Mouse (Mus musculus) limb, embryonic 11.5 days (tissue): ENCODE results near the gene Ntn1. TPM values are rescaled to one million over a fixed set of nuclear protein-coding genes. Genes with fewer than 3 reads are reported as not detected.
A peak's percentile ranks its signal among the peaks of the same experiment; 100 is the strongest.

ENCODE experiments used
- ATAC-seq: fragments of 200-750 bp; cut with Nextera tagmentation; 2 replicates; pipeline ENCODE4 v1.8.0; 2017; ENCODE audit warnings: low read depth; ENCODE audit not compliant: insufficient number of reproducible peaks, low FRiP score, low TSS enrichment
- DNase-seq: peaks from one replicate; pipeline ENCODE4 v3.0.0-alpha.2; 2015; ENCODE audit warnings: low spot score
- H3K27ac ChIP-seq: fragments of 300-500 bp; sonication (generic); replicated peaks from 2 replicates; pipeline ENCODE4 v1.5.1; 2014; ENCODE audit warnings: low read depth, mild to moderate bottlenecking, low read length
- H3K27me3 ChIP-seq: fragments of 300-500 bp; sonication (generic); 2 replicates; pipeline ENCODE4 v1.6.1; 2014; ENCODE audit warnings: mild to moderate bottlenecking, low read length, mixed read lengths; ENCODE audit not compliant: control insufficient read depth, insufficient read depth
- H3K36me3 ChIP-seq: fragments of 300-500 bp; sonication (generic); 2 replicates; pipeline ENCODE4 v1.6.1; 2014; ENCODE audit warnings: mild to moderate bottlenecking, low read length, moderate library complexity, mixed read lengths; ENCODE audit not compliant: control insufficient read depth, insufficient read depth
- H3K4me1 ChIP-seq: fragments of 300-500 bp; sonication (generic); 2 replicates; pipeline ENCODE4 v1.6.1; 2014; ENCODE audit warnings: low read length, mixed read lengths; ENCODE audit not compliant: control insufficient read depth, insufficient read depth
- H3K4me2 ChIP-seq: fragments of 300-500 bp; sonication (generic); 2 replicates; pipeline ENCODE4 v1.6.1; 2014; ENCODE audit warnings: low read depth, mild to moderate bottlenecking, moderate library complexity; ENCODE audit not compliant: severe bottlenecking
- H3K4me3 ChIP-seq: fragments of 300-500 bp; sonication (generic); 2 replicates; pipeline ENCODE4 v1.5.1; 2014; ENCODE audit warnings: low read depth, low read length
- H3K9ac ChIP-seq: fragments of 300-500 bp; sonication (generic); 2 replicates; pipeline ENCODE4 v1.6.1; 2014; ENCODE audit warnings: mild to moderate bottlenecking, low read length
- H3K9me3 ChIP-seq: fragments of 300-500 bp; sonication (generic); 2 replicates; pipeline ENCODE4 v1.6.1; 2016; ENCODE audit warnings: low read length; ENCODE audit not compliant: control insufficient read depth
- WGBS: fragments of 180-500 bp; shearing (Covaris S2); extraction: QIAGEN DNeasy Blood & Tissue Kit; methylation state at CpG from one replicate; pipeline ENCODE4 v1.1.7; 2014; 5-methylcytosine and 5-hydroxymethylcytosine counted together
- polyA plus RNA-seq: library from polyadenylated mRNA; unstranded; fragments of >200 nt; fragmentation: Nextera tagmentation; extraction: Ambion mirVana; gene quantifications from 2 replicates; pipeline ENCODE4 v1.2.1, GENCODE M21; 2014

Gene Ntn1
- polyA plus RNA-seq, 1 experiment from 2014 or later, result 3.3 TPM

DNA sequence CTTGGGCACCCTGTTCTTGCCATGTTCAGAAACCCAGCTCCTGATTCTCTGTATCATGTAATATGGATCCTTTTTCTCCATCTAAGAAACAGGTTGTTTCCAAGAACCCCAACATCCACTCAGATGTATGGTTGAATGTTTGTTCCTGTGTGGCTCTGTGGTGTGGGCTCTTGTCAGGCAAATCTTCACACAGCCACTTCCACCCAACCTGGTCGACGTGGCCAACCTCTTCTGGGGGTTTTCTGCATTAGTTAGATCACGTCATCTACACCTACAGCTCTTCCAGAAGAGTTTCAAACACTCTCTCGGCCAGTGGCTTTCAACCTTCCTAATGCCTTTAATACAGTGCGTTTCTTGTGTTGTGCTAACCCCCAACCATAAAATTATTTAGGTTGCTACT lies 35.8 kb upstream of the Ntn1 start:
- no peaks in the 10 kb centered on the region for H3K9me3 ChIP-seq
- no peaks in the 10 kb centered on the region for H3K27me3 ChIP-seq
- DNase-seq (no peak), ATAC-seq (no peak)
- WGBS, result 82% methylated on average over 5 of the region's 5 CpGs
- no peaks in the 10 kb centered on the region for H3K36me3 ChIP-seq
- H3K4me3 ChIP-seq, result no peak overlapping the region
- peaks cover 4% of the 10 kb centered on the region; the same call in 1 of the 2 replicates for H3K4me1 ChIP-seq
- no peak overlapping the region for H3K4me2 ChIP-seq
- H3K27ac ChIP-seq, result no peak overlapping the region
- no peak overlapping the region for H3K9ac ChIP-seq

GRCm38 (mm10) chr11:68435601-68436000 lies 35.0 kb upstream of the Ntn1 start:
- Histone ChIP-seq H3K4me1 (peaks cover 4% of the 10 kb centered on the region; the same call in 1 of the 2 replicates), H3K9ac (no peak overlapping the region), H3K27ac (no peak overlapping the region), H3K27me3 (no peaks in the 10 kb centered on the region), H3K4me2 (no peak overlapping the region), H3K9me3 (no peaks in the 10 kb centered on the region), H3K4me3 (no peak overlapping the region), H3K36me3 (no peaks in the 10 kb centered on the region)
- WGBS, result 89% methylated on average over 4 of the region's 4 CpGs
- ATAC-seq (no peak), DNase-seq (no peak)

- H3K27ac ChIP-seq, result no peak overlapping the region
- no peak for ATAC-seq
- no peak overlapping the region for H3K4me2 ChIP-seq
- no peak overlapping the region for H3K4me3 ChIP-seq
- DNase-seq, result no peak
- no peaks in the 10 kb centered on the region for H3K27me3 ChIP-seq
- no peaks in the 10 kb centered on the region for H3K9me3 ChIP-seq
- WGBS, result 96% methylated on average over 2 of the region's 2 CpGs
- H3K9ac ChIP-seq, result no peak overlapping the region
- H3K36me3 ChIP-seq, result no peaks in the 10 kb centered on the region
- H3K4me1 ChIP-seq, result peaks cover 4% of the 10 kb centered on the region; the same call in 1 of the 2 replicates
Measured at GRCm38 (mm10) chr11:68434697-68435096, 34.1 kb upstream of the Ntn1 start.

DNA sequence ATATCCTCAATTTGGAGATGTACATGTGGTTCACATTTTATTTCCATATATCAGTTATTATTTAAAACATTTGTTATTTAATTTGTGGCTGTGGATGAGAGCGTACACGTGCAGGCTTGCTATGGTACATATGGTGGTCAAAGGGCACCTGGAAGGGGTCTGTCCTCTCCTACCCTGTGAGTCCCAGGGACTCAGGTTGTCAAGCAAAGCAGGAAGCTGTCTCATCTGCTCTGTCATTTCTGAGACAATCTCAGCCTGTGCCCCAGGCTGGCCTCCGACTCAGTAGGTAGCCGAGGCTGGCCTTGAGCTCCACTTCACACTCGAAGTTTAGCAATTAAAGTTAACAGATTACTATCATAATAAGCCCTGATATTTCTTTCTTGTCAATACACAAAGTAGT lies 32.9 kb upstream of the Ntn1 start:
- H3K4me1 ChIP-seq, result peaks cover 4% of the 10 kb centered on the region; the same call in 1 of the 2 replicates
- H3K36me3 ChIP-seq, result no peaks in the 10 kb centered on the region
- no peaks in the 10 kb centered on the region for H3K27me3 ChIP-seq
- no peak overlapping the region for H3K27ac ChIP-seq
- no peak for ATAC-seq
- H3K9ac ChIP-seq, result no peak overlapping the region
- no peak overlapping the region for H3K4me3 ChIP-seq
- no peak for DNase-seq
- no peak overlapping the region for H3K4me2 ChIP-seq
- WGBS, result 87% methylated on average over 5 of the region's 5 CpGs
- H3K9me3 ChIP-seq, result no peaks in the 10 kb centered on the region

GRCm38 (mm10) chr11:68432361-68433021 lies 31.9 kb upstream of the Ntn1 start:
- H3K9me3 ChIP-seq, result no peaks in the 10 kb centered on the region
- DNase-seq (no peak), ATAC-seq (peak; percentile 21)
- peaks cover 4% of the 10 kb centered on the region; the same call in 1 of the 2 replicates for H3K4me1 ChIP-seq
- H3K4me3 ChIP-seq, result peak overlapping the region; percentile 37
- no peaks in the 10 kb centered on the region for H3K36me3 ChIP-seq
- no peaks in the 10 kb centered on the region for H3K27me3 ChIP-seq
- H3K9ac ChIP-seq, result peak overlapping the region; percentile 49
- no peak overlapping the region for H3K27ac ChIP-seq
- H3K4me2 ChIP-seq, result peak overlapping the region; percentile 70
- WGBS, result 27% methylated on average over 23 of the region's 23 CpGs

GRCm38 (mm10) chr11:68431699-68432360 lies 31.2 kb upstream of the Ntn1 start, which contains the start of gene Pik3r5:
TSS of gene Pik3r5 (plus strand) at chr11:68432121.
- H3K27me3 ChIP-seq, result no peaks in the 10 kb centered on the region
- no peak within 1 kb of the TSS for H3K27ac ChIP-seq
- WGBS, result 7% methylated on average over 35 of the region's 35 CpGs

DNA sequence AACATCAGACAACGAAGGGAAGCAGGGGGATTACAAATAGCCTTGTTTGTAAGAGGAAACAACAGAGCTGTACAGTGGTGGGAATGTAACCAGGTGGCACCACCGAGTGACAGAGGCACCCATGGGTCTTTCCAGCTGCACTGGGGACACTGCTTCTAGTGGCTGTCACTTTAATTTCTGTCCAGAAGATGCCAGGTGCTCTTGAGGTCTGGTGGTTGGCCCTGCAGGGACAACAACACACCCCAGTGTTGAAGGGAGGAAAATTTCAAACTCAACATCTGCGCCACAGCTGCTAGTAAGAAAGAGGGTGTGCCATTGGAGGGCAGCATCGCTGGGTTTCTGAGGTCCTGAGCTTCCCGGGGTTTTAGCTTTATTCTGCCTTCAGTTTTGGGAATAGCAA lies 30.0 kb upstream of the Ntn1 start:
- 61% methylated on average over 5 of the region's 5 CpGs for whole genome bisulfite sequencing

More at GRCm38 (mm10) chr11:68431699-68432360, 31.2 kb upstream of the Ntn1 start, which contains the start of gene Pik3r5:
- no peaks in the 10 kb centered on the region for H3K9me3 ChIP-seq
- DNase-seq, result peak; percentile 91
- H3K4me1 ChIP-seq, result peaks cover 7% of the 10 kb centered on the region
- no peaks in the 10 kb centered on the region for H3K36me3 ChIP-seq
- peak within 1 kb of the TSS; percentile 37 for H3K4me3 ChIP-seq
- H3K4me2 ChIP-seq, result peak within 1 kb of the TSS; percentile 70
- peak within 1 kb of the TSS; percentile 49 for H3K9ac ChIP-seq
- peak; percentile 90 for ATAC-seq

GRCm38 (mm10) chr11:68427083-68427570 lies 26.5 kb upstream of the Ntn1 start:
- H3K27me3 ChIP-seq, result no peaks in the 10 kb centered on the region
- H3K4me3 ChIP-seq, result no peak overlapping the region
- ATAC-seq (no peak), DNase-seq (no peak)
- H3K36me3 ChIP-seq, result no peaks in the 10 kb centered on the region
- WGBS, result 74% methylated on average over 5 of the region's 5 CpGs
- peaks cover 13% of the 10 kb centered on the region for H3K4me1 ChIP-seq
- H3K4me2 ChIP-seq, result no peak overlapping the region
- H3K9me3 ChIP-seq, result no peaks in the 10 kb centered on the region
- H3K27ac ChIP-seq, result no peak overlapping the region
- no peak overlapping the region for H3K9ac ChIP-seq

More for the DNA sequence above, 30.0 kb upstream of the Ntn1 start:
- Histone ChIP-seq H3K9me3 (no peaks in the 10 kb centered on the region), H3K4me1 (peaks cover 13% of the 10 kb centered on the region), H3K4me3 (no peak overlapping the region), H3K9ac (no peak overlapping the region), H3K27ac (no peak overlapping the region), H3K27me3 (no peaks in the 10 kb centered on the region), H3K4me2 (no peak overlapping the region), H3K36me3 (no peaks in the 10 kb centered on the region)
- DNase-seq (no peak), ATAC-seq (no peak)
